Mouse (Mus musculus) heart, postnatal 36 days (tissue): ENCODE measurements around the gene Treml1. TPM values are rescaled to one million over a fixed set of nuclear protein-coding genes. Genes with fewer than 3 reads are reported as not detected.
"Not testable (repeated sequence)": the region's sequence is repeated elsewhere in the genome, so short reads cannot be mapped to it uniquely, and the experiment has no call there.

ENCODE experiments used
- DNase-seq, 2 experiments: peaks; one replicate each; pipeline ENCODE4 v3.0.0; 2021 to 2022
- intact Hi-C: fragments of 180-260 bp; cut with DNase I; formaldehyde crosslinking; loops from one replicate; pipeline ENCODE4 v1.15.1; 2025
- total RNA-seq, 2 experiments: library from RNA; stranded (reverse); gene quantifications; 2 replicates each; pipeline ENCODE4 v1.2.3; 2021

The Treml1 gene
- under 1 TPM; 0.35 to 0.36 TPM for total RNA-seq

DNA sequence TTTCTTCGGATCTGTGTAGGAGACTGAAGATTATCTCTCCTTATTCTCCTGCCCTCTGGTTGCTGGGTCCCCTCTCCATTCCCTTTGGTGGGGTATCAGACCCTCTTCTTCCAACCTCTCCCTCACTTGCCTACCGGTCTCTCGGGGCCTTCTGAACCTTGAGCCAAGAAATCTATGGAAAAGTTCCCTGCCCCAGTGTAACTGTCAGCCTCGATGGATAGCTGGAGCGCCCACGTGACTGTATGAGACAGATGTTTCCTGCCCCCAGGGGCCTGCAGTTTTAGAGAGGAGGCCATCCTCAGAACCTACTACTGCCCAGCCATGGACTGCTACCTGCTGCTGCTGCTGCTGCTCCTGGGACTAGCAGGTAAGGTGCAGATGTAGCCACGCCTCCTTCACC, at the start of gene Treml1:
TSS of gene Treml1 (plus strand) at position 301 of the 400 bp plus-strand sequence.
- intact Hi-C loops = no loop called here
- no peak for DNase-seq

DNA sequence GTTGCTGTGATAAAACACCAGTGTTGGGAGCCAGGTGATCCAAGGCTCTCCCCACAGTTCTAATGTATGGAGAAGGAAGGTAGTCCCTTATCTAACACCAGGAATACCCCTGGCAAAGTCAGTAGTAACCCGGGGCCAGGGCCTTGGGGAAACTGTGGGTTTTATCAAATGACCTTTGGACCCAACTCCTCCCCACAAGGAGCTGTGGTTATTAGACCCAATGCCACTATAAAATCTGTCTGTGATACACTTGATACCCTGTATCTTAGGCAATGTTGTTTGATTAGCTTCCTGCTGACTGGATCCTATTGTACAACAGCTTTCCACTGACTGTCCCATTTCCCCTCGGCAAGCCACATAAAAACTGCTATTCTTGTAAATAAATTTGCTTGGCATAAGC, 47.6 kb upstream of the Treml1 start:
- no peak for DNase-seq
- intact Hi-C loops = loop anchor here (10.0 kb wide), 1 partner anchor 167 kb away; the partner anchor contains the start of gene 9830107B12Rik

DNA sequence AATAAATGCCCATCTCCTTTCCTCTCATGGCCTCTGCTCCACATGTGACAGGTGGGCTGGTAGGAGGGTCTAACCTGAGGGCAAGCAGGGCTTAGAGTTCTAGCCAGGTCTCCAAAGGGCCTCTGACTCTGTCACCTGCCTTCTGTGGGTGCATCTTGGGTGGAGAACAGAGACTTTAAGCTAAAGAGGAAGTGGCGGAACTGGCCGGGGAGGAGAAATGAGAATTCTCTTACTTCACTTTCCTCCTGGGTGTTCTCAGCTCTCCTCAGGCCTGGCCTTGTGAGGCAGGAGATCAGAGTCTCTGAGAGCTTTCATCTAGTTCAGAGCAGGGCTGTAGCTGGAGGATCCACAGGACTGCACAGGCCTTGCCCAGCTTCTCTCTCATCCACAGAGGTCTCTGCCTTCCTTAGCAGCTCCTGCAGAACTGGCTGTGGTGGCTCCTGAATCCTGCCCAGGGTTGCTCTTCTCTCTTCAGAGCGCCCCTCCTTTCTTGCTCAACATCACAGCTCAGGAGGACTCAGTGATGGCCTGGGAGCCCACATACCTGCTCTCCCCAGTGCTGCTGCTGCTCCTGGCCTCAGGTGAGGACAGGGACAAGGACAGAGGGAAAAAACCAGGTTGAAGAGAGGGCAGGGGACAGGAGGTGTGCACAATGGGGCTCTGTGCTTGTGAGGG, 43.7 kb upstream of the Treml1 start, which contains the start of gene B430306N03Rik:
TSS of gene B430306N03Rik (plus strand) at position 237 of the 675 bp plus-strand sequence.
- not testable (repeated sequence) for DNase-seq
- intact Hi-C loops = loop anchor here (10.0 kb wide), 1 partner anchor 171 kb away; the partner anchor contains the start of gene 9830107B12Rik

DNA sequence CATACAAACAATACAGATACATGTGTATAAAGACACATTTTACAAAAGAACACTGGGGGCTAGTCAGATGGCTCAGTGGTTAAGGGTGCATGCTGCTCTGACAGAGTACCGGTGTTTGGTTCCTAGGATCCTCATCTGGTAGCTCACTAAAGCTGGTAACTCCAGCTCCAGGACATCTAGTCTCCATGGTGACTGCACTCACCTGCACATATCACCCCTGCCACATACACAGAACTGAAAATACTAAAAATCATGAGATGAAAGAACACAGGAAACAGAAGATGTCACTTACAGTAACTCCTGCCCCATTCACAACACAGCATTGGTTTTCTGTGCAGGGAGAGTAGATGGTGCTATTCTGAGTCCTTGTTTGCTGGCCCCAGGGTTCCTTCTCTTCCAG, 41.0 kb upstream of the Treml1 start:
- intact Hi-C loops = loop anchor here (10.0 kb wide), 1 partner anchor 174 kb away; the partner anchor contains the start of gene 9830107B12Rik
- DNase-seq = no peak

DNA sequence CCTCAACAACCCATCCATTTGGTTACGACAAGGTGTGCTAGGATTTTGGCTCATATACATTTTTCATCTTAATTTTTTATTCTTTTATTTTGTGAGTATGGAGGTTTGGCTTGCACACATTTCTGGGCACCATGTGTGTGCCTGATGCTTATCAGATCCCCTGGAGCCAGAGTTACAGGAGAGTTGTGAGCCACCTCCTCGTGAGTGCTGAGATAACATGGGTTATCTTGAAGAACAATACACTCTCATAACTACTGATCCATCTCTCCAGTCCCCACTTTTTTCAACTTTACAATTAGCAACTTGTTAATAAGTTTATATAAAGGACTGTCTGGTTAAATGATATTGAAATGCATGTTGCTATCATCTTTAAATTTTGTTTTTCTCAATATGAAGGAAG, 38.4 kb upstream of the Treml1 start:
- intact Hi-C loops = no loop called here
- DNase-seq = no peak

DNA sequence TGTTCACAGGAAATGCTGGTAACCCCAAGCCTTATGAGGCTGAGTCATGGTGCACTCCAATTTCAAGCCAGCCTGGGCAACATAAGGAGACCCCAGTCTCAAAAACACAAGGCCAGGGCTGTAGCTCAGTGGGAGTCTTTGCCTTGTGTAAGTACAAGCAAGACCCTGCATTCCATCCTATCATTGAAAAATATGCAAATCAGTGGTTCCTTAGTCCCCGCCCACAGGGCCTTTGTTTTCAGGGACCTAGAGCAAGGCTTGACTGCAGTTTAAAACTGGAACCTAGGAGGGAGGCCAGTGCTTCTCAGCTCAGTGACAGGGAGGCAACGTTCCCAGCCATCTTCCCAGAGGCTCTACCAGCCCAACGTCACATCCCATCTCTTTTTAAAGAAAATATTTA, 36.5 kb upstream of the Treml1 start:
- DNase-seq = no peak
- intact Hi-C loops = no loop called here

DNA sequence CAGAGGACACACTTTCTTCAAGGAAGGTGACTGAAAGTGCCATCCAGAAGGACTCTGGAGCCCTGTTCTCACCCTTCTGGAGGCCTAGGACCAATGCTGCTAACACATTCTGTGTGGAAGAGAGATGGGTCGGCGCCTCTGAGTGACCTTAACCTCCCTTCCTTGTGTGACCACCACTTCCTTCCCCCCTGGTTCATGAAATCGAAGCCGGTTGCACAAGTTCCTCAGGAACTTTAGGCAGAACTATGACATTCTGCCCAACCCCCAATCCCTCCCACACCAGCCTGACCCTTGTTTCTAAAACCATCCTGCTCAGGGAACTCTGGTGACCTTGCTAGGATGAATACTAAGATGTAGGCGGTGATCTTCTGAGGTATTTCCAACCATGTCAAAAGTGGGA, 35.5 kb upstream of the Treml1 start:
- no peak for DNase-seq
- intact Hi-C loops = no loop called here

DNA sequence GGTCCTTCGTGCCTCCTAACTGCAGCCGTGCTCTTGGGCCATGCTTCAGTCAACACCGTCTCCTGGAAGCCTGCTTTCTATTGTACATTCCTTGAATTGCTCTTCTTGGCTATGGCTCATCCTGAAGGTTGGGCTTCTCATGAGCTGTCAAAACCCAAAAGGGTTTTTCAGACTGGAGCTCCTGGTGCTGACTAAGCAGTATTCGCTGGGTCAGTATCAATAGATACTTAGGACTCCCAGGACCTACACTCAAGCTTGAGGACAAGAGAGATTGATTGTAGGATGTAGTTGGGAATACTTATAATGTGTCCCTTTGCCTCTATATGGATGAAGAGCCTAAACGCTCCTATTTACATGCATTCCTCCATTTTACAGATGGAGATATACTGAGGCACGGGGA, 34.6 kb upstream of the Treml1 start:
- intact Hi-C loops = no loop called here
- DNase-seq = no peak

DNA sequence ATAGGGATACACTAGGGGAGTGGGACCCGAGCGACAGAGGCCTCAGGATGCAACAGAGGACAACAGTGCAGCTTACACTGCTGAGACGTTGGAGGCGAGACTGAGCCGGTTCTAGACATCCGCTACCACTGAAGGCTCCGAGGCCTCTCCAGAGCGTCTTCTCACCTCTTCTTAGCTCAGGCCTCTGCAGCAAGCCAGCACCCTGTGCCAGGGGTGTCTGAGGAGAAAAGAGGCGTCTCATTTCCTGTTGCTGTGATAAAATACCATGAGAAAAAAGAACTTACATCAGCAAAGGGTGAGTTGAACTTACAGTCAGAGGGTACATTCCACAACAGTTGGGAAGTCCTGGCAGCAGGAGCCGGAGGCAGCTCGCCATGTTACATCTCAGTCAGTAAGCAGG, 34.1 kb upstream of the Treml1 start:
- intact Hi-C loops = no loop called here
- no peak for DNase-seq

DNA sequence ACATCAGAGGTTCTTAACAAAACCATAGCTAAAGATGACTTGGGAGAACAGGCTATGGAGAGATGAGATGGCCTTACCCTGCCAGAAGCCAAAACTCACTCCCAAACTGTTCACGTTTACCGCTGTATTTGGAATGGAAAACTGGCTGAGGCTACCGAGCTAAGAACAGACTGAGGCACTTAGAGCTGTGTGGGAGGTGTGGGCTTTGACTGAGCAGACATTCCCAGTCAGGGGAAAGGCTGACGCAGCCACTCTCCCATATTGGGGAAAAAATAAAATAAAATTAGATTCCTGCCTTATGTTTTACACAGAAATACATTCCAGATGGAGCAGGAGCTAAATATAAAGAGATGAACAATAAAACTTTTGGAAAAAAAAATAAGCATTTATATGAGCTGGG, 33.1 kb upstream of the Treml1 start:
- no peak for DNase-seq
- intact Hi-C loops = no loop called here

DNA sequence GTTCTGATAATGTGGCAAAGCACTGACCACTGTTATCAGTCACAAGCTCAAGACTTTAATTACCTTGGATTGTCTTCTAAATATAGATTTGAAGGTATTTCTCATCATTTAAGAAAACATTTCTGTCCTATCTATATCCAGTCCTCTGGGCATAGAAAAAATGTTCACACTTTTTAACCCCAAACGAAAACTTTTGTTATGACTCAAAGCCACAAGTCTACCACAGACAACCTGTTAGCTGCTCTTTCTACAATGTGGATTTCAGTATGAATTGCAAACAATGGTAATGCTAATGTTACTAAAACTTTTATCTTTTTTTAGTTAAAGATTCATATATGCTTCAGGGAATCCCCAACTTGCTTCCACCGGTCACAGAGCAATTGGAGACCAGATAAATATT, 27.2 kb upstream of the Treml1 start:
- intact Hi-C loops = loop anchor here (10.0 kb wide), 1 partner anchor 538 kb away; no protein-coding TSS in a partner anchor
- DNase-seq = no peak

DNA sequence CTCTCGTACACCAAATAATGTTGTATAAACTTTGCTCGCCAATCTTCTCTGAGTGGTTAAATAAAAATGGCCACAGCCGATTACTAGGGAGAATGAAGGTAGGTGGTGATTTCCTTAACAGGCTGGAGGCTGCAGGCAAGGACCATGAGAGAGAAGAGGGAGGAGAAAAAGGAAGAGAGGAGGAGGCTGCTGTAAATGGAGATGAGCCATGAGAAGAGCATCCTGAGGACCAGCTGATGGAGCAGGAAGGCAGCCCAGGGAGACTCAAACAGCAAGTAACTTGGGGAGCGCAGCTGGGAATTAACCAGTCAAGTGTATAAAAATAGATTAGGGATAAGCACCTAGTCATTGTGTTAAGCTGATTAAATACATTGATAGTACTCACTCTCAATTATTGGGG, 25.5 kb upstream of the Treml1 start:
- intact Hi-C loops = loop anchor here (10.0 kb wide), 1 partner anchor 539 kb away; no protein-coding TSS in a partner anchor
- no peak for DNase-seq

DNA sequence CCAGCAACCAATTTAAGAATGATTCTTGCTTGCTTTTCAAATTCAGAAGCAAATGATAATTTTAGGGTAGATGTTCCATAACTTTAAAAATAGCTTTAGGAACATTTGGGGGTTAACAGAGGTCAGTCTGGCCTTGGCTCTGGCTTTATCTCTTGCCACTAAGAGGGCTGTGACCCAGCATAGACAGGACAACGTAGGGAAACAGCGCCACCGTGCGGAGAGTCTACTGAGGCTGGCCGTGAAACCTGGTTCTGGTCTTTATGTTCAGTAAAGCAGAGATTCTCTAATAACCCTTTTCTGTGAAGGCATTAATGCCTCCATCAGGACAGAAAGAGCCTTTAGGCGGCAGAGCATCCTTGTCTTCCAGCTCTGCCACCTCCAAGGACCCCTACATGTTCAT, 22.9 kb upstream of the Treml1 start:
- intact Hi-C loops = loop anchor here (1.0 to 10.0 kb wide), 2 partner anchors 62 to 542 kb away; no protein-coding TSS in a partner anchor
- peak; percentile 85 to 89 for DNase-seq

DNA sequence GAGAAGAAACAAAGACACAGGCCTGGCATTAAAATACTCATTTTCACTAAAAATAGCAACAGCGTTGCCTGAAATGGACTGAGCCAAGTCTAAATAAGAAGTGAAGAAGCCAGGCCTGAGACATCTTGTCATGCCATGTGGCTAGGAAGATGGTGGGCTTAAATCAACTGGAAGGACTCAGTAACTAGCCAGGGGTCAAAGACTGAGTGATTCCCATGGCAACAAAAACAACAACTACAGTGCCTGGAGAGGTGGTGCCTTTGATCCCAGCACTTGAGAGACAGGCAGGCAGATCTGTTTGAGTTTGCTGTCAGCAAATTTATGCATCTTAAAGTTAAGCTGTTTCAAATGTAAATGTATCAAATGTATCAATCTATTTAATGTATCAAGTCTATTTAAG, 19.4 kb upstream of the Treml1 start:
- intact Hi-C loops = no loop called here
- DNase-seq = no peak

DNA sequence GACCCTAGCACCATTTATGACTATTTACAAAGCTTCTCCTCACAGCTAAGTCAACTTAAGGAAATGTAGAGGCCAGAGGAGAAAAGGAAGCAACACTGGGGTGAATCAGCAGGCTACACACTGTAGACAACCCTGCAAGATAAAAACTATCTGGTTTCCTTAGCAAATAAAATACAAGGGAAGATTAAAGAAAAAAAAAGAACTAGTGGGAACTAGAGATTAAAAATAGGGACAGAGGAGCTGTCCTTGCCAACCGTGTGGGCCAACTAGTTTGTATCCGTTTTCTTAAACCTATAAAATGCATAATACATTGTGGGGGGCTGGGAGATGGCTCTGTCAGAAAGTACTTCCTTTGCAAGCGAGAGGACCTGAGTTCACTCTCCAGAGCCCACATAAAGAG, 17.8 kb upstream of the Treml1 start:
- DNase-seq = no peak
- intact Hi-C loops = no loop called here

DNA sequence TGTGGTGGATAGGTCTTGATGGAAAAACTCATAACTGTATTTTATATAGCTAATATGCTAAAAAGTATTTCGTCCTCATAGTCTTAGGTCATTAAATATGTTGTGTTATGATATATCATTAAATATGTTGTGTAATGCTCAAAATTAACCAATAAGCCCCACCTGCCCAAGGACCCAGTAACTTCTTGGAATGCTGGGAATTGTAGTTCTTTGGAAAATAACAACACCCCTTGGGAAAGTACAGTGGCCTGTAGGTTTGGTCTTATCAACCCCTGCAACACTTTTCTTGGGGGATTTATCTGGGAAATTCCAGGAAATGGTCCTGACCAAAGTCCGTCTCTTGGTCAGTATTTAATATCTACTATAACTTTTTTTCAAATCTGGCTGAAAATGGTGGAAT, 16.7 kb upstream of the Treml1 start:
- DNase-seq = no peak
- intact Hi-C loops = no loop called here

DNA sequence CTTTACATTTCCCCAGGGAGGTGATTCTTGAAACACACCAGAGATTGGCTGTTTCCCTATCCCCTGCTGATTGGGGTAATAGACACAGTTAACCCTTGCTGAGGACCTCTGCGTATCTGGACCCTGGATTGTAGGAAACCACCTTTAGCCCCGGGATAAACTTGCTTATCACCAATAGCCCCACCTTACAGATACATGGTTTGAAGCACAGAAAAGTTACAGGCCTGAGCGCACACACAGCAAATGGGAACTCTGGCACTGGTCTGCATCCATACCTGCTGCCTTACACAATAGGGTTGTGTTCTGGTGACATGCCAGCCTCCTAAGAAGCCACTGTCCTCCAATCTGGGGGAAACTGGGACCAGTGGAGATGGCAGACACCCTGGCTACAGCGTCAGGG, 13.9 kb upstream of the Treml1 start:
- no peak for DNase-seq
- intact Hi-C loops = no loop called here

DNA sequence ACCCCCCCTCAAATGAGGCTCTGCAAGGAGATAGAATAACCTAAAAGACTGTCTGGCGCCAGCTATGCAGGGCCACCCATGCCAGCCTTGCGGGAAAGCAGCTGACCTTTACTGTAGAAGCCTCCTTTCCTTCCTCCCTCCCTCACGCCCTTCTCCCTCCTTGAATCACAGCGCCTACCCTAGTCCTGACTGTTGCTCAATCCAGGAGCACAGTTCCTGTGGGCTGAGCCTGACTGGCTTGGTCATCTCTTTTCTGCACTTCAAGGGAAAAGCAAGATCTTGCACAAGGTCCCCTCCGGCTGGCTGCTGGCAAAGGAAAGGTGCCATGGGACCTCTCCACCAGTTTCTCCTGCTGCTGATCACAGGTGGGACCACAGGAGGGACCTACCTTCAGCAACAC, 13.5 kb upstream of the Treml1 start, which contains the start of gene Trem2:
TSS of gene Trem2 (plus strand) at position 171 of the 400 bp plus-strand sequence.
- DNase-seq = no peak
- intact Hi-C loops = no loop called here

DNA sequence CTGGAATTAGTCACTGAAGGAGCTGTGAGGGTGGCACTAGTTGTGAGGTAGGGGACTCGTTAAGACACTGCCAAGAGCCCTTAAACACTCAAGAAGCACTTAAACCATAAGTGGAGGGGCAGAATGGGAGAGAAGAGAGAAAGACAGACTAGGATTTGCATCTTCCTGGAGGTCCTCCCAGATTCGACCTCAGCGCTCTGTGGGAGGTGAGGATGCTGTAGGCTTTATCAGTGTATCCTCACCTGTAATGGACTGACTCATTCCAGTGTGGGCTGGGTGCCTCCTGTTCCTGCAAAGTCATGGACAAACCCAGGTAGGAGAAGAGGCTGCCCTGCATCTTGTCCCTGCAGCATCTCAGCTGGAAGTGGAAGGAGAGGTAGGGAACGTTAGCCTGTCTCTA, 12.9 kb upstream of the Treml1 start:
- DNase-seq = no peak
- intact Hi-C loops = no loop called here

DNA sequence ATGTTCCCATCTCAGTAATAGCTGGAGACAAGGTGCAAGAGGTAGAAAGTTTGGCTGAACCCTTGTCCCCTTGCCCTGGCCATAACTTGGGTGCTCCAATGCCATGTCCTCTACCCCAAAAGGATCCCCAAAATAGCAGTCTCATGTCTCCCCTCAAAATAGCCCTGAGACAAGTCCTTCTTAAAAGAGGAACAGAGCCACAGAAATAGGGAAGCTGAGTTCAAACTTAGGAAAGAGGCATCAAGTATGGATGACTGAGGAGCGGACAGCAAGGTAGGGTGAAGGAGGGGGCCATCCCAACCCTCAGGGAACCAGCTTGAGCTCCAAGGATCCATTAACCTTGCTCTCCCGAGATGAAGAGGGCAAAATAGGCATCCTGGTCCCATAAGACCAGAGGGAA, 12.4 kb upstream of the Treml1 start:
- intact Hi-C loops = no loop called here
- no peak for DNase-seq

DNA sequence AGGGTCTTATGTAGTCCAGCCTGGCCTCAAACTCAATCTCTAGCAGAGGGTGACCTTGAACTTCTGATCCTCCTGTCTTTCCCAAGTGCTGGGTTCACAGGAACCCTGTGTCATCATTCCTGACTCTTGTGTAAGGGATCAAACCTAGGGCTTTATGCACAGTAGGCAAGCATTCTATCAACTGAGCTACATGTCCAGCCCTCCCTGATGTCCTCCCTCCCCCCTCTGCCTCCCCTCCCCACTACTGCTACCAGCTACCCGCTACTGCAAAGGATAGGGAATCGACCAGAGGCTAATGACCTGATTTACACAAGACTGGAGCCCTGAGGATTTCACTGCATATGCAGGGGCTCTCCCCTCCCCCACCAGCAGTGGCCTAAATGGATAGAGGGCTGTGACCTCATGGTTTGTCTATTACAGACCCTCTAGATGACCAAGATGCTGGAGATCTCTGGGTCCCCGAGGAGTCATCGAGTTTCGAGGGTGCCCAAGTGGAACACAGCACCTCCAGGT, 9.0 kb upstream of the Treml1 start:
- no peak for DNase-seq
- intact Hi-C loops = no loop called here

DNA sequence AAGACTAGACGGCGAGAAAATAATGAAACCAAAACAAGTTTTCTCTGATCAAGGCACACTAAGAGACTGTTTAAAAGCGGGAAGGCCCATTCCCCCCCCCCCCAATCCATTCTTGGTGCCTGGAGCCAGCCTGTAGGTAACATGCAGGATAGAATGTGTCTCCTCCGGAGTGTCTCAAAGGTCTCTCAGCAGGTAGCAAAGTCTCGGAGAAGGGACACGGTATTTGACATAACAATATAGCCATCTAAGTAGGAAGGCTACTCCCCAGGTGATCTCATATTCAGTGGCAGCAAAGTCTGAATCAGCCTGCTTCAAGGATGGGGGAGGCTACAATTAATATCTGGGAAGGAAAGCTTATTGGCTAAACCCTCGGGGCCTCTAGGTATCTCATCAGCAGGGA, 6.7 kb upstream of the Treml1 start:
- DNase-seq, intact Hi-C loops: not testable (repeated sequence)
